Mouse (Mus musculus) v-Abl transformed pro-B cells (cell line): ENCODE results near the gene B3galt4.
"Not testable (repeated sequence)": the region's sequence is repeated elsewhere in the genome, so short reads cannot be mapped to it uniquely, and the experiment has no call there.

ENCODE experiments used
- in situ Hi-C, 2 experiments: fragments of 400-800 bp; cut with MboI; formaldehyde crosslinking; loops; one replicate each; pipeline ENCODE4 v1.15.1; 2025; ENCODE audit not compliant: unreplicated experiment in 2 of 2

B3galt4 gene

GRCm38 (mm10) chr17:33951021-33951946, at the start of gene B3galt4:
TSS of gene B3galt4 (minus strand) at chr17:33951488.
- in situ Hi-C loops: no loop called here

- in situ Hi-C loops: loop anchor here (5.0 to 25.0 kb wide), 3 partner anchors 33 to 1387 kb away; partner anchors contain the start of genes H2-D1 (in 1 of the 2) and H2-Q4 (in 1 of the 2)
Observed at GRCm38 (mm10) chr17:34000796-34001195, 49.5 kb upstream of the B3galt4 start.

- in situ Hi-C loops: loop anchor here (5.0 to 25.0 kb wide), 3 partner anchors 33 to 1387 kb away; partner anchors contain the start of genes H2-D1 (in 1 of the 2) and H2-Q4 (in 1 of the 2)
Observed at GRCm38 (mm10) chr17:34000150-34000537, 48.9 kb upstream of the B3galt4 start, which contains the start of gene H2-K1. TSS of gene H2-K1 (minus strand) at chr17:34000347.

GRCm38 (mm10) chr17:33999341-34000149, 48.3 kb upstream of the B3galt4 start:
- in situ Hi-C loops: loop anchor here (5.0 to 25.0 kb wide), 3 partner anchors 32 to 1388 kb away; partner anchors contain the start of genes H2-D1 (in 1 of the 2) and H2-Q4 (in 1 of the 2)

- in situ Hi-C loops: not testable (repeated sequence)
Observed at GRCm38 (mm10) chr17:33998697-33999096, 47.4 kb upstream of the B3galt4 start.

GRCm38 (mm10) chr17:33997025-33997424, 45.7 kb upstream of the B3galt4 start:
- in situ Hi-C loops: not testable (repeated sequence)

GRCm38 (mm10) chr17:33995651-33996050, 44.4 kb upstream of the B3galt4 start:
- in situ Hi-C loops: no loop called here

- in situ Hi-C loops: loop anchor here in 1 of 2 experiments (5.0 kb wide), 1 partner anchor 1272 kb away; no protein-coding TSS in a partner anchor
Observed at GRCm38 (mm10) chr17:33994959-33995358, 43.7 kb upstream of the B3galt4 start.

- in situ Hi-C loops: loop anchor here in 1 of 2 experiments (5.0 kb wide), 1 partner anchor 1275 kb away; no protein-coding TSS in a partner anchor
Observed at GRCm38 (mm10) chr17:33991788-33992664, 40.7 kb upstream of the B3galt4 start.

- in situ Hi-C loops: loop anchor here in 1 of 2 experiments (10.0 kb wide), 1 partner anchor 87 kb away; the partner anchor contains the start of gene Kifc1
Observed at GRCm38 (mm10) chr17:33982136-33982535, 30.8 kb upstream of the B3galt4 start.

- in situ Hi-C loops: loop anchor here in 1 of 2 experiments (10.0 kb wide), 1 partner anchor 87 kb away; the partner anchor contains the start of gene Kifc1
Observed at GRCm38 (mm10) chr17:33981192-33981909, 30.1 kb upstream of the B3galt4 start.

- in situ Hi-C loops: loop anchor here in 1 of 2 experiments (10.0 kb wide), 1 partner anchor 86 kb away; the partner anchor contains the start of gene Kifc1
Observed at GRCm38 (mm10) chr17:33980181-33981035, 29.1 kb upstream of the B3galt4 start.

GRCm38 (mm10) chr17:33979512-33980050, 28.3 kb upstream of the B3galt4 start:
- in situ Hi-C loops: loop anchor here in 1 of 2 experiments (10.0 kb wide), 1 partner anchor 85 kb away; the partner anchor contains the start of gene Kifc1

GRCm38 (mm10) chr17:33978631-33979031, 27.3 kb upstream of the B3galt4 start:
- in situ Hi-C loops: no loop called here

GRCm38 (mm10) chr17:33977861-33978557, 26.7 kb upstream of the B3galt4 start:
- in situ Hi-C loops: no loop called here

GRCm38 (mm10) chr17:33973572-33973971, 22.3 kb upstream of the B3galt4 start:
- in situ Hi-C loops: loop anchor here (5.0 kb wide), 1 partner anchor 1299 kb away; no protein-coding TSS in a partner anchor

GRCm38 (mm10) chr17:33972691-33973090, 21.4 kb upstream of the B3galt4 start:
- in situ Hi-C loops: loop anchor here (5.0 kb wide), 1 partner anchor 1300 kb away; no protein-coding TSS in a partner anchor
